Mouse (Mus musculus) thymus, postnatal 10 days (tissue): ENCODE measurements around the gene Glmn.

Experiments used
- DNase-seq, 2 experiments: peaks; one replicate each; pipeline ENCODE4 v3.0.0; 2021; ENCODE audit warnings: low spot score in 2 of 2

Gene Glmn

DNA sequence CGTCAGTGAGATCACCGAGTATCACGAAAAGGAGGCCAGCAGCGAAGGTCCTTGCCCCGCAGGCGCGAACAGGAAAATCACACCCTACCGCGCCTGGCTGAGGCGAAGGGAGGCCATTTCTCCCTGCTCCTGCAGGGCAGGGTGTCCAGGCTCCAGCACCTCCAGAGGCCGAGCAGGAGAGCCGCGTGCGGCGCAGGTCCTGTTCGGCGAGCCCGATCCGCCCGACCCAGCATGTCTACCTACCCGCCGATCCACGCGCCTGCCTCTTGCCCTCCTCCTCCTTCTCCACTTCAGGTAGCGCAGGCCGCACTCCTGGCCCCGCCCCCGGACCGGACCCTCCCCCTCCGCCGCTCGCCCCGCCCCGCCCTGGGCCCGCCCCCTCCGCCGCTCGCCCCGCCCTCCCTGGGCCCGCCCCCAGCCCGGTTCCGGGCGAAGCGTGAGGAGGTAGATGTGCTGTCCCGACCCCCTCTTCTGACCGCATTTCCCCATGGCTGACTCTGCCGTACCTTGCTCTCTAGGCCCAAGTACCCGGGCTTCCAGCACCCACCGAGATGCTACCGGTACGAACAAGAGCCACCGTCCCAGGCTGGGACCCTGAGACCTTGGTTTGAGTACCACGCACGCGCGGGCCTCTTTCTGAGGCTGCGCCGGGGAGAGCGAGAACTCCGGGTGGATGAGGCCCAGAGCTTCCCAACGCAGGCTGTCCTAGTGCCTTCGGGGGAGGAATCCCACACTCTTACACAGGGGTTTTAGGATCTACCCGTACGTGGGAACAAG is at the start of gene Glmn, which contains the start of gene Rpap2:
TSS of gene Glmn (minus strand) at position 588 of the 777 bp plus-strand sequence.
TSS of gene Rpap2 (plus strand) at position 73 of the 777 bp plus-strand sequence.
- DNase-seq: peak; percentile 81 to 87

DNA sequence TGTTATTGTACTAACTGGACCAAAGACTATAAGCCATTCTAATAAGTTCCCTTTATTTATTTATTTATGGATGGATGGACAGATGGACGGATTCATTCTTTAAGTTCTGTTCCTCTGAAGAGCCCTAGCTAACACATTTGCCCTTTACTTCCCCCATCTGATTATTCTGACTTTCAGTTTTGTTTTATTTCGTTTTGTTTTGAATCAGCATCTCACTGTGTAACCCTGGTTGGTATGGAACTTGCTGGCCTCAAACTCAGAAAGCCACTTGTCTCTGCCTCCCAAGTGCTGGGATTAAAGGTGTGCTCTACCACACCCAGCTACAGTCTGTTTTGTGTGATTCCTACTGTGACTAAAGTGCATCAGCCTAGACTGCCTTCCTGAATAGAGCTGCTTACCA is 48.2 kb upstream of the Glmn start:
- no peak for DNase-seq

DNA sequence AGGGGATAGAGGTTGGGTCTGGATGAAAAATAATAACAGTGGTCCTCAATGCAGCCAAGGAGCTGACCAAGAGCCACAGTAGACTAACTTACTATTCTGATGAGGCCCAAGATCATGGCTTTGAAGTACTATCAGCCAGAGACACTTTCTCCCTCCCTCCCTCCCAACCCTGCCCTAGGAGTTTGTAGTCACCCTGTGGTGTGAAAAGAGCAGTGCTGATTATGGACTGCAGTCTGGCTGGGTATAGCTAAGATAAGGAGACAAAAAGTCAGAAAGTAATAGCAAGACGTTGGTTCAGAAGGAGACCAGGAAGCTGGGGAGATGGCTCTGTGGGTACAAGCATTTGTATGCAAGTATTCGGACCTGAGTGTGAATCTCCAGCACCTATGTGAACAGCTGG is 46.9 kb upstream of the Glmn start:
- no peak for DNase-seq

DNA sequence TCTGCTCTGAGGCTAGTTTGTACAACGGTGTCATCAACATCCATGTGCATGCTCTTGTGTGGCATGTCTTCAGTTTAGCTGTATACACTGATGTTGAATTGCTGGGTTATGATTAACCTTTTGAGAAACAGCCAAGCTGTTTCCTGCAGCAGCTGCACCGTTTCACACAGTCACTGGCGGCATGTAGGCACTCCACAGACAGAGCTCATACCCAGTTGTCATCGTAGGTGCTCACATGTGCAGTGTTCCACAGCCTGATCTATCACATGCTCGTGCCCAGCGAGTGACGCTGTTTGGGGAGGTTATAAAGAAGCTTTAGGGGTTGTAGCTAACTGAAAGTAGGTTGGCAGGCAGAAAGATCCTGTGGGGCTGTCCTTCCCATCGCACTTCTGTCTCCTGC is 40.7 kb upstream of the Glmn start:
- DNase-seq: peak; percentile 20 to 29

DNA sequence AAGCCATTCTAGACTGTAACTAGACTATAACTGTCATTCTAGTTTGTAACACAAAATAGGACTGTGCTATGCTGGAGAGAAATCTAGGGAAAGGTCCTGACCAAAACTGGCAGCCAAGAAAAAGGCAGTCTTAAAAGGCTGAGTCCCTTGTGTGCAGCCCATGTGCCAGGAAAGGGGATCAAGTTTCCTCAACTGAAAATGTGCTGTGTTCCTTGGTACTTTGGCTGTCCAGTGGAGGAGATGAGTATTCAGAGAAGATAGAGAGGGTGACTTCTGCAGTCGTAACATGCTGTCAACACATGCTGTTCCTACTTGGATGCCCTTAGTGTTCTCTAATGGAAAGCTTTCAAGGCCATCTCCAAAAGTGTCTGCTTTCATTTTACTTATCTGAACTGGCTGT is 39.4 kb upstream of the Glmn start:
- no peak for DNase-seq

DNA sequence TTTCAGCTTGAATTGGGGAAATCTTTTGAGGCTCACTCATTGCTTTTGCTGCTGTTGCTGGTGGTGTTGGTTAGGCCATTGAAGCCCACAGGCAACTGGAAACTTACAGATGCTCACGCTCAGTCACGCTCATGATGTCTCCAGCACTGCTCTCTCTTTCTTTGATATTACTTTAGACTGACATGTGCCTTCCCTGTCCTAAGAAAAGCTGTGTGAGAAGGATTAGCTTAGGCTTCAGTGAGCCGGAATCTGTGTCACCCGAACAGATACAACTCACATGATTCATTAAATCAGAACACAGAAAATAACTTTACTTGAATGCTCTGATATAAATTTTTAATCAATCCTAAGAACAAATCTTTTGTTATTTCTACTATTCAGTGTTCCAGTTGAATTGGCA is 36.0 kb upstream of the Glmn start:
- DNase-seq: no peak

DNA sequence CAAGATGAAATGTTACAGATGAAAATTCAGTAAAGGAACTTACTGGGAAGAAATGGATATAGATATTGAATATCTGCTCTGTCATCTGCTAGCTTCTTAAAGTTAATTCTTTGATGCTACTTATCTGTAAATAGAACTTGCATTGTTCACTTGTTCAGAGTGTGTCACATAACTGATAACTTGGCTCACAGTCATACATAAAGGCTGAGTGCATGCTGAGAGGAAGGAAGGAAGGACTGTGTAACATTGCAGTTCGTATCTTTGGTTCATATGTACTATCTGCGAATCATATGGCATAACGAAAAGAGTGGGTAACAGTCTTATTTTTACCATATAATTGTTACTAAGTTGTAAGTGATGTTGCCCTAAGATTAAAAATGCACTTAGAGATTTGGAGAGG is 23.6 kb upstream of the Glmn start:
- DNase-seq: no peak

DNA sequence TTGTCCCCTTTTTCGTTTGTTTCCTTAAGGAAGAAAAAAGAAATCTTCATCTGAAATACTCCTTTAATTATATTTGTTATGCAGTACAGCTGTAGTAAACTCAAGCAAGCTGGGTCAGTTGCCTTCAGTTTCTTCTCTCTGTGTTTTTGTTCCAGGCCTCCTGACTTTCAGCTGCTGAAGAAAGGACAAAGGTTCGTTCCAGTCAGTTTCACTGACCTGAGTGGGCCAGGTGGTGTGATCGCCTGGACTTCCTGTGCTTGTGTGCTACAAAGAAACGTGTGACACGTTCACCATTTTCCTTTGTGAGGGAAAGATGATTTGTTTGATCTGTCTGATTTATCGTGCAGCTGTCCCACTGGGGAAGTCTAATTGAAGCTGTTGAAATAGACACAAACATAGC is 20.3 kb upstream of the Glmn start:
- no peak for DNase-seq

DNA sequence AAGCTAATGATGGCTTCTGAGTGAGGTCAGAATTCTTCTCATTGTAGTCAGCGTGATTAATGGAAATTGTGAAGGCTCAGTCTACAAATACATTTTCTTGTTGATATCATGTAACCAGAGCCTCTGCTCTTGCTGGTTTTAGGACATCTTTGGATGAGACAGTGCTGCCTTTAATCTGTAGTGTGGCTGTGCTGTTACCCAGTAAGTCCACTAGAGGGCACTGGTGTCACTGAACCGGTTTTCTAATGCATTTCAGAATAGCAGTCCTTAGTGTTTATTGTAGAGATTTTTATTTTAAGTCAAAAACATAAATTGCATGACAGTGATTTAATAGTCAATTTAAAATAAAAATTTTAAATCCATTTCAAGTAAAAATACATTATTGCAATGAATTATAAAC is 13.5 kb upstream of the Glmn start:
- peak; percentile 68 to 75 for DNase-seq

DNA sequence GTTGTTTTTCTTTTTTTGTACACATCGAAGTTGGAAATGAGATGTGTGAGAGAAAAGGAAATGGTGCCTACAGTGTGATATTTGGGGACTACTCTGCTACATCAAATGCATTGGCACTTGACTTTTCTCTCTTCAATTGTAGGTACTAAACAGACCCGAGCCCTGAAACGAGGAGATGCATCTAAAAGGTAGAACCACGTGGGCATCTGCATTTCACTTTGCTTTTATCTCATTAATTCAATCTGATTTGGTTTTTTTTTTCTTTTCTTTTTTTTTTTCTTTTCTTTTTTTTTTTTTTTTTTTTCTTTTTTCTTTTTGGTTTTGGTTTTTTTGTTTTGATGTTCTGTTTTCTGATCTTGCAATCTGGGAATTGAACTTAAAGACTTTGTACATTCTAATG is 692 bp upstream of the Glmn start:
- no peak for DNase-seq

DNA sequence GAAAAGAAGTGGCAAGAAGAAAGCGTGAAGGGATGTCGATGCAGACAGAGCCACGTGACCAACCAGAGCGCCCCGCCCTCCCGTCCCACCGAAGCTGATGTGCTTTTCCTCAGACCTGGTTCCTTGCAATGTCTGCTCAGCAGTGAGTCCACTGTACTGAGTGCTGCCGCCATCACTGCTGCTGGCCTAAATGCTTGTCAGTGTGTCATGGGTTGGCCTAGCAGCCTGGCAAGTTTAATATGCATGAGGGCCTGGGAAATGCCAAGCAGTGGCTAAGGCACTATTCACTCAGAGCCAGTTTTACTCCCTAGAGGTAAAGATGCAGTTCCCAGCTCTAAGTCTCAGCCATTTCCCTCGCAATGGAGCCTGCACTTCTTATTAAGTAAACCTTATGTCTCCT is 28.5 kb downstream of the Glmn start:
- no peak for DNase-seq

DNA sequence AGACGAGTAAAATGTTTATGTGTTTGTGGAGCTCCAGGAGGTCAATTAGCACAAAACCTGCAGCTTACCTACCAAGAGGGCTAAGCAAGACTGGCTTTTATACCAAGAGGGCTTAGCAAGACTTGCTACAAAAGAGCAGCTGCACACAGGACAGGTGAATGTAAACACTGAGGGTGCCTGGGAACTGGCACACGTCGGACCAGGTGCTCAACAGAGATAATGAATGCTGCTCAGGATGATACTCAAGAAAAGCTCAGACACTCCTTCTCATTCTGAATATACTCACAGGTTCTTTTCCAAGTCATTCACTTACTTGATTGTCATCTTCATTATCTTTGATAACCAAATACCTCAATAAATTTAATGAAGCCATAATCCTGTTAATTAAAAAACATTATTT is 40.7 kb downstream of the Glmn start:
- DNase-seq: no peak

DNA sequence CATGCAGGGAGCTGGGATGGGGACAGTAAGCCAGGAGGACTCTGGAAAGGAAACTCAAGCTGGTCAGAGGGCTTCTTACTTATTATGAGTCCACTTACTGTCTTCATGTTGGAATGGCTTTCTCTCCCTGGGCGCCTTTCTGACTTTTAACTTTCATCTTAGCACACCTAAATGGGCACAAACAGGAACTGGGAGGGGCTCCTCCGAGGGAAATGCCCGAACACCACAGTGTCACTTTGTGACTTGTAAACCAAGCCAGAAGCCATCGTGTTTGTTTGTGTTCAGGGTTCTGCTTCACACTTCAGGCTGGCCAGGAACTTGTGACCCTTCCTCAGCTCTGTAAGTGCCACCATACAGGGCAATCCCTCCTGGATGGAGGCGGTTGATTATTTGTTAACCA is 43.4 kb downstream of the Glmn start:
- no peak for DNase-seq

DNA sequence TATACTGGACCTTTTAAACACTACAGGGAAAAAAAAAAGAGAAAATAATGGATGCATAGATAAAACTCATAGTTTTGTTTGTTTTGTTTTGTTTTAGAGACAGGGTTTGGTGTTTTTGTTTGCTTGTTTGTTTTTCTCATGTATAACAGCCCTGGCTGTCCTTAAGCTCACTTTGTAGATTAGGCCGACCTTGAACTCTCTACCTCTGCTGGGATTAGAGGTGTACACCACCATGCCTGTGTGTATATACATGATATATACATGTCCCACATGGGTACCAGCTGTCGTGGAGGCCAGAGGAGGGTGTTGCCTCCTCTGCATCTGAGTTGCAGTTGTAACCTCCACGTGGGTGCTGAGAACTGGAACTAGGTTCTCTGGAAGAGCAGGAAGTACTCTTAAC is 49.2 kb downstream of the Glmn start:
- no peak for DNase-seq

DNA sequence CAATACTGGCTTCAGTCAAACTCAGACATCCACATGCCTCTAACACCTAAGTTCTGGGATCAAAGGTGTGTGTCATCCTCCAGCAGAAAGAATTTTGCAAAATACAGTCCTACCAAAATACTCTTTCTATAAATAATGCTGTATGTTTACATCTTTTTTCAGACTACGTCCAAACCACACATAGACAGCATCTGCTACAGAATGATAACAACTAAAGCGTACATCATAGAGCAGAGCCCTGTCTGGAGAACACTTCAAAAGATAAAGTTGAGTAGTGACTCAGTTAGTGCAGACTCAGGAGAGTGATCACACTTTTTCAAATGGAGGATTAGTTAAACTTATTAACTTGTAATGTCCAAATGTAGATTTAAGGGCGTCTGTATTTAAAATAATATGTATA is 49.7 kb downstream of the Glmn start:
- DNase-seq: no peak

DNA sequence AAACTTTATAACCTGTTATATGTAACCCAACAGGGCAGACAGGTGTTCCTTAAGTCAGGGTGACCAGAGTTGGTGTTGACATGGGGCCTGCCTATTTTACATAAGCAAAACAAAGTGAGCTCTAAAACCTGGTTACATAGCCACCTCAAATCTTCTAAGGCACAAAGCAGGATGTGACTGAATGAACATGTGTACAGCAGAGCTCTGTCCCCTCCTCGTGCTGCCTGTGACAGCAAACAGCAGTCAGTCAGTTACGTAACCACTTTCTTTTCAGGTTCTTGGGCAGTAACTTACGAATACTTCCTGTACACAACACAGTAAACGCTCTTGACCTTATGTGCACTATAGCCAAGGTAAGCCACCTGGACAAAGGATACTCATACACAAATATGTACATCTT is 51.8 kb downstream of the Glmn start:
- no peak for DNase-seq

DNA sequence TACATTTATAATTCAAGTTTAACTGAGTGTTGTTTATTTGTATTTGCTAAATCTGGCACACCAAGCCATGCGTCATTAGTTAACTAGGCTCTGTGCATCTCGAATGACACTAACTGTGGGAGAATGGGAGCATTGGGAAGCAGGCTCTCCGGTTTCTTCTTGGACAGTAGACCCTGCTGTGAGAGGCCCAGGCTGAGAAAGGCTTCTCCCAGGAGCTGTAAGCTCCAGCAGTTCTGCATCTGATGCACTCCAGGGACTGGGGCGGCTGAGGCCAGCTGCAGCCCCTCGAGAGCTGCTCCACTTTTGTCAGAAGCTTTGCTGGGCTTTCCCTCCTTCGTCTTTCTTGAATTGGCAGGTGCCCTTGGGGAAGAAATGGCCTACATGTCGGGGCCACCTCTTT is 56.0 kb downstream of the Glmn start:
- no peak for DNase-seq

DNA sequence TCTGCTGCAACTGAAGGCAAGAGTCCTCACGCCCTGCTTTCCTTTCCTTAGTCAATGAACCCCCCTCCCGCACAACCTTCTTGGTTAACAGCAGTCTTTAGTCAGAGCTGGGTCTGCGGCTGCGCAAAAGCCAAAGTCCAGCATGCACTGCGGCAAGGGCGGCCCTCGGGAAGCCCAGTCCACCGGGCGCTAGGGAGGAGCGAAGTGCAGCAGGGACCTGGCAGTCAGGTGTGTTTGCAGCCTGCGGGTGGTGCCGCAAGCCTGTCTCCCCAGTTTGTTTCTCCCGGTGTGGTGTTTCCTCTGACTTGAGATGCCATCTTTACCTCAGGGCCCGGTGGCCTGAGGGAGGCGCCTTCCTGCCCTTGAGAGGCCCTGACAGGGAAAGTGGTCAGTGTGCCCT is 63.1 kb downstream of the Glmn start, which contains the start of gene 1700028K03Rik:
TSS of gene 1700028K03Rik (plus strand) at position 129 of the 400 bp plus-strand sequence.
- DNase-seq: no peak

DNA sequence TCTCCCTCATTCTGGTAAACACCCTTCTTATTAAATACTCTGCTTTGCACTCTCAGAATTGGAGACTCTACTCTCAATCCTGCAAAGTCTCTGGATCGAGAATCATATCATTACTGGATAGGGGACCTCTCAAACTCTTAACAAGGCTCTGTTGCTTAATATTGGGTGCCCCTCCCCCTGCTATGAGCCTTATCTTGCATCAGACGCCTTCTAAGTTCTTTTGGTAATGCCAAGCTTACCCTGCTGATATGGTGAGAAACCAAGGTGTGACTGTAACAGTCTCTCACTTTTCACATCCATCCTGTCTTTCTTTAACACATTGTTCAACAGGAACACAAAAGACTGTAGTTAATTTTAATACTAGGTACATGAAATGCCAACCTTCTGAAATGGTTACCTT is 64.1 kb downstream of the Glmn start:
- DNase-seq: no peak

DNA sequence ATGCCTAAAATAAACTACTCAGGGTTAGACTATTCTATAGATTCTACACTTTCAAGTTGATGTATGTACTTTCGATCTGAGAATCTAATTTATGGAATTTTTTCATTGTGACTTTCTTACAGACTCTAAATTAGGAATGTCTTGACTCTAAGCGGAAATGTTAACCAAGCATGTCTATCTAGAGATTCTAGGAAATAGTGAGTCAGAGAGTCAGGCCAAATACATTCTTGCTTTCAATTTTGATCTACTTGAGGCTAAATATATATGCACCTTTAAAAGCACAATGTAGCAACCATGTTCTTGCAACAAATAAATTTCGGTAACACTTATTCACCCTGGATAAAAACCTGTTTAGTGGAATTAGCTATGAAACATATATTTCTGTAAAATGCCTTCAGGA is 68.8 kb downstream of the Glmn start:
- no peak for DNase-seq

DNA sequence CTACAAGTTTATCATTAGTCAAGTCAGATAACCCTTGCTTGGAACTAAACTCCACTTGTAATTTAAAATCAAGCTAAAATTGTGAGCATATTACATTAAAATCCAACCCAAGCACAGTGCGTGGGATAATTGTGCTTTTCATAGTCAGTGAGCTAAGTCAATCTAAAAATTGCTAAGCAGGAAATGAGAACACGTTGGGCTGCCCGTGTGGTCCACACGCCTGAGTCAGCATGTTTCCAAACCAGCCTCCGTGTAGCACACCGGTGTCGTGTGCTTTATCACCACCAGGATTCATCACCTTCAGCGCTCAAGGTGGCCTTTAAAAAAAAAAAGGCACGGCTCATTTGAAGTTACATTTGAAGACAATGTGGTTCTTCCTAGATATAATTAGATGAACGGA is 73.4 kb downstream of the Glmn start:
- DNase-seq: no peak

DNA sequence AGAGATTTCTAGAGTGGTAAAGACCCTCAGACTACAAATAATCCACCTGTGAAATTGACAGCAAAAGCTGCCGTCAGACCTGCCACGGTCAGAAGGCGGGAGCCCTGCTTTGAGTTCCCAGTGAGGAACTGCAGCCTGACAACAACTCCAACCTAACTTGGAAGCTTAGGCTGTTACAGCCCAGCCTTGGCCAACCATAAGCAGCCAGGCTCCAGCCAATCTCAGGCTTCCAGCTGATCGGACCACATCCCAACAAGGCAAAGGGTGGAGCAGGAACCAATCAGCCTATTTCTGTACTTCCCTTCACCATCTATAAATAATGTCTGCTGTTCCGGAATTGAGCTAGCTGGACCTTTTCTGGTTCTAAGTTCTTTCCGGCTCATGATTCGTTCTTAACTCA is 75.8 kb downstream of the Glmn start:
- DNase-seq: no peak

DNA sequence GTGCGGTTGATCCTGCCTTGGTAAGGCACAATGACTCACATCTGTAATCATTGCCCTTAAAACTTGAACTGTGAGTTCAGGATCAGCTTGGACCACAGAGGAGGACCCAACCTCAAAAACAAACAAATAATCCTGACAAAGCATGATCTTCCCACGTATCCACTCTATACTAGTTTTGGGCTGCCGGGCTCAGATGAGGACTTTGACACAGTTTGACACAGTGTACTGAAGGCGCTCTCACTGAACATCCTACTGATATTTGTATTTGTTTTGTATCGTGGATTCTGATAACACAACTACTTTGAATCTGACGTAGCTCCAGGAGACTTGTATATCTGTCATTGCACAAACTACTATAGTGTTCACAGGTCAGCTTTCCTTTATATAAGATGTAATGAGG is 76.3 kb downstream of the Glmn start:
- DNase-seq: no peak

DNA sequence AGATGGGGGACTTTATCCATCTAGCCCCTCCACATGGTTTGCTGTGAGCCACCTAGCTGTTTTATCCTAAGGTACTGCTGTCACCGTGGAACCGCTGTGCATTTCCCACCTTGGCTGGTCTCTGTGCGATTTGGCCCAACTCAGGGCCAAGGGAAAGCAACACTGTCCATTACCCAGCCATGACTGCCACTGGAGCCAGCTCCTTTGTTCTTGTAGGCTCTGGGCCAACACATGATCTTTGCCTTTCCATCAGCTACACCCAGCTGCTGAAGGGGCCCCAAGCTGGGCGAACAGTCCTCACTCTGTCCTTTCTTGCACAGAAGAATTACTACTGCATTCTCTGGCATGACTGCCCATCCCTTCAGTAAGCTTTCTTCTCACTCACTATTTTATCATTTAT is 79.1 kb downstream of the Glmn start:
- DNase-seq: no peak
